Mouse (Mus musculus): ENCODE measurements around the gene Lrrc75b. TPM values are rescaled to one million over a fixed set of nuclear protein-coding genes. Genes with fewer than 3 reads are reported as not detected.
A peak's percentile ranks its signal among the peaks of the same experiment; 100 is the strongest.

The Lrrc75b gene
- polyA plus RNA-seq, 1 experiment from 2014 or later, result 1.2 TPM

DNA sequence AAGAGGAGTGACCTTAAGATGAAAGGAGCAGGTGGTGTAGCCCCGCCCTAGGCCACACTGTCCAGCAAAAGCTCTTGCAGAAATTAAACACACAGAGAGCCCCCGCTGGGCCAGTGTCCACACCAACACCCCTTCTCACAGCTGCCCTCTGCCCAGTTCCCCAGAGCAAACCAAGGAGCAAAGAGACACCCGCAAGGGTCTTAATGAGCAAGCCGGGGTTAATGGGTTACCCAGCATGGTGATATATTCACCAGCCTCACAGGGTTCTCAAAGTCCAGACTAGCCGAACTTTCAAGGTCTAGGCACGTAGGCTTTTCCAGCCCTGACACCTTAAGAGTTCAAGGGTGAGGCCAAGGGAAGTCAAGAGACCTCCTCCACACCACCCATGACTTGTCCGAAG, 5.8 kb upstream of the Lrrc75b start:
- Histone ChIP-seq H3K4me2 (replicated peaks; ENCODE audit: low read depth) (peak overlapping the region; percentile 57), H3K4me1 (replicated peaks; ENCODE audit: control insufficient read depth, insufficient read depth, low read length) (0 out of 2 replicates have a peak, but pooled peaks cover 6% of the 10 kb centered on the region), H3K4me3 (ENCODE audit: low read depth, low read length) (no peak overlapping the region), H3K36me3 (ENCODE audit: control insufficient read depth, insufficient read depth) (no peaks in the 10 kb centered on the region), H3K9ac (ENCODE audit: low read depth, low read length) (peak overlapping the region; percentile 41; the same call in 1 of the 2 replicates), H3K9me3 (ENCODE audit: control insufficient read depth) (no peaks in the 10 kb centered on the region), H3K27ac (ENCODE audit: low read depth, low read length) (peak overlapping the region; percentile 89), H3K27me3 (replicated peaks; ENCODE audit: control insufficient read depth, insufficient read depth, low read length) (peaks cover 6% of the 10 kb centered on the region)
- TF ChIP-seq CTCF (IDR thresholded peaks at IDR 0.05; ENCODE audit: low read depth), result no peak
- peak; percentile 75 for ATAC-seq
- WGBS, result 40% methylated on average over 7 of the region's 7 CpGs

DNA sequence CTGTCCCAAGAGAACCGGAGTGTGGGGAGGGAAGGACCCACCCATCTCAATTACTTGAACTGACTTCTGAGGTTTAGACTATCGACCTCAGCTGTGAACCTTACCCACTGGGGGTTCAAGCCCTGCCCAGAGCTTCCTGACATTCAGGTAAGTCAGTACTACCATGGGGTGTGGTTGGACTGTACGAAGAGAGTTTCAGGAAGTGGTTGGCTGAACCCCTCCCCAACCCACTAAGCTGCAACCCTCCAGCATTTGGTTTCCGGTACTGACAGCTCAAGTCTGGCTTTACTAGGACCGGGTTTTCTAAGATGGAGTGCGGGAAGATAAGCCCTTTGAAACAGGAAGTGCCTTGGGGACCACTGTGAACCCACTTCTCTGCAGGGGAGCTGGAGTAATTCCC, 5.3 kb upstream of the Lrrc75b start:
- peak; percentile 71 for ATAC-seq
- Histone ChIP-seq H3K27ac (ENCODE audit: low read depth, low read length) (peak overlapping the region; percentile 89), H3K4me1 (replicated peaks; ENCODE audit: control insufficient read depth, insufficient read depth, low read length) (0 out of 2 replicates have a peak, but pooled peaks cover 6% of the 10 kb centered on the region), H3K27me3 (replicated peaks; ENCODE audit: control insufficient read depth, insufficient read depth, low read length) (peaks cover 11% of the 10 kb centered on the region), H3K9me3 (ENCODE audit: control insufficient read depth) (no peaks in the 10 kb centered on the region), H3K4me2 (replicated peaks; ENCODE audit: low read depth) (peak overlapping the region; percentile 57), H3K4me3 (ENCODE audit: low read depth, low read length) (peak overlapping the region; percentile 20; the same call in 1 of the 2 replicates), H3K36me3 (ENCODE audit: control insufficient read depth, insufficient read depth) (no peaks in the 10 kb centered on the region), H3K9ac (ENCODE audit: low read depth, low read length) (peak overlapping the region; percentile 41; the same call in 1 of the 2 replicates)
- 29% methylated on average over 6 of the region's 6 CpGs for WGBS
- no peak for TF ChIP-seq CTCF (IDR thresholded peaks at IDR 0.05; ENCODE audit: low read depth)

DNA sequence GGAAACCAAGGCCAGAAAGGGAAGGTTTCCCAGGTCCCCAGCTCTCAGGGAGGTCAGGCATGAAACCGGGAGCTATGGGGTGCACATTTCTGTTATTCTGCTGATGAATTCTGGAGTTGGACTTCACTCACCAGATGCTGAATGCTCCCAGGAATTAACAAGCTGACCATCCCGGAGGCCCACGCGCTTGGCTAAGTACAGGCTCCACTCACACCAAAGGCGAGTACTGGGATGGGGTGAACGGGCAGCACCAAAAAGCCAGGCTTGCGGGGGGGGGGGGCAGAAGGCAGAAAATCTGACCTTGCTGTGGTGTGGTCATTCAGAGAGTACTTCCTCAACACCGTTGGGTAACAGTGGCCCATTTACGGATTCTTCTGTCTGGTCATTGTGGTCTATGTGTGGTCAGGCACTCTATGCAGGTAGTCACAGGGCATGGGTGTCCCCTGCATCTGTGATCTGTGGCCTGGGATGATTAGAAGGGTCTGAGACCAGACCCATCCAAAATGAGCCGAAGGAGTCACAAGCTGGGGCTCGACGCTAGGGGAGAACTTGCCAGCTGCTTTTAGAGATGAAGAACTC, 4.6 kb upstream of the Lrrc75b start:
- Histone ChIP-seq H3K36me3 (ENCODE audit: control insufficient read depth, insufficient read depth) (no peaks in the 10 kb centered on the region), H3K9ac (ENCODE audit: low read depth, low read length) (peak overlapping the region; percentile 26; the same call in 1 of the 2 replicates), H3K27ac (ENCODE audit: low read depth, low read length) (peak overlapping the region; percentile 89), H3K4me1 (replicated peaks; ENCODE audit: control insufficient read depth, insufficient read depth, low read length) (0 out of 2 replicates have a peak, but pooled peaks cover 7% of the 10 kb centered on the region), H3K4me2 (replicated peaks; ENCODE audit: low read depth) (peak overlapping the region; percentile 57), H3K4me3 (ENCODE audit: low read depth, low read length) (peak overlapping the region; percentile 20; the same call in 1 of the 2 replicates), H3K27me3 (replicated peaks; ENCODE audit: control insufficient read depth, insufficient read depth, low read length) (peaks cover 18% of the 10 kb centered on the region), H3K9me3 (ENCODE audit: control insufficient read depth) (no peaks in the 10 kb centered on the region)
- ATAC-seq, result no peak
- TF ChIP-seq CTCF (IDR thresholded peaks at IDR 0.05; ENCODE audit: low read depth), result no peak
- 76% methylated on average over 12 of the region's 12 CpGs for WGBS

DNA sequence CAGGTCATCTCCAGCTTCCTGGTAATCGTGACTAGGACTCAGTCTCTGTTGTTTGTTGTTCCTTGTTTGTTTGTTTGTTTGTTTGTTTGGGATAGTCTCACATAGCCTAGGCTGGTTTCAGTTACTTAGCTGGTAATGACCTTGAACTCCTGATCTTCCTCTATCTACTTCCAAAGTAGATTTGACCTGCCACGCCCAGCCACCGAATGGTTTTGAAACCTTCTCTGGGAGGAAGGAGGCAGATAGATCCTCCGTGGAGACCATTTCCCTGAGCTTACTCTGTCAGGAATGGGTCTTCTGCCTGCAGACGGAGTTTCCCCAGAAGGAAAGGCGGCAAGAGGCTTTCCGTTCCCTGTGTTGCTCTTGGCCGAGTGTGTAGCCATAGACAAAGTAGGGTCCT, 2.5 kb upstream of the Lrrc75b start:
- no peak overlapping the region for H3K4me2 ChIP-seq (replicated peaks; ENCODE audit: low read depth)
- no peak for ATAC-seq
- no peak overlapping the region for H3K9ac ChIP-seq (ENCODE audit: low read depth, low read length)
- H3K9me3 ChIP-seq (ENCODE audit: control insufficient read depth), result no peaks in the 10 kb centered on the region
- no peaks in the 10 kb centered on the region for H3K36me3 ChIP-seq (ENCODE audit: control insufficient read depth, insufficient read depth)
- TF ChIP-seq CTCF (IDR thresholded peaks at IDR 0.05; ENCODE audit: low read depth), result no peak
- 74% methylated on average over 8 of the region's 8 CpGs for WGBS
- 0 out of 2 replicates have a peak, but pooled peaks cover 8% of the 10 kb centered on the region for H3K4me1 ChIP-seq (replicated peaks; ENCODE audit: control insufficient read depth, insufficient read depth, low read length)
- peaks cover 31% of the 10 kb centered on the region for H3K27me3 ChIP-seq (replicated peaks; ENCODE audit: control insufficient read depth, insufficient read depth, low read length)
- no peak overlapping the region for H3K27ac ChIP-seq (ENCODE audit: low read depth, low read length)
- no peak overlapping the region for H3K4me3 ChIP-seq (ENCODE audit: low read depth, low read length)

DNA sequence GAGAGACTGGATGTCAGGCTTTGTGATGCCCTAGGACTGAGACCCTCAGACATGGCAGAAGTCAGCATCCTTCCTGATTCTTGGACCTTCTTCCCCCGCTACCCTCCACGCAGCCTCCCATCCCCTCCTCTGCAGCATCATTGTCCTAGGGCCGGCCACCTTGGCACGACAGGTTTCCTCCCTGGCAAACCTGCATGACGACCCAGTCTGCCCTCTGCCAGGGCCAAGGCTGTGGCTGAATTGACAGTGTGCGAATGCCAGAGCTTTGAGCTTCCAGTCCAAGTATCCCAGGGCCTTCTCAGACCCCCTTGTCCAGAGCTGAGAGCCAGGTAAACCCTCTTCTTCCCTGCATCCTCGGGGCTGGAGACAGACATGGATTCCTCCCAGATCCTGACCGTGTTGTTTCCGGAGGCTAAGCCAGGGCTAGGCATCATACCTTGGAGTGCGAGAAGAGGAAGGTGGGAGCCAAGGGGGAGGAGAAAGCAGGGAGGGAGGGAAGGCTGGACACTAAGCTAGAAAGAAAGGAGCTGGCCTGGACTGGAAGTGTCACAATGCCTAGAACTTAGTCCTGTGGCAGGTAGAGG, 1.0 kb upstream of the Lrrc75b start, which contains the start of gene Ggt1:
Gene Ggt1, plus strand, starts transcription at position 534 of the 584 bp plus-strand sequence.
- Histone ChIP-seq H3K27ac (ENCODE audit: low read depth, low read length) (no peak within 1 kb of the TSS), H3K4me2 (replicated peaks; ENCODE audit: low read depth) (peak within 1 kb of the TSS; percentile 88; the same call in 1 of the 2 replicates), H3K9me3 (ENCODE audit: control insufficient read depth) (no peaks in the 10 kb centered on the region), H3K27me3 (replicated peaks; ENCODE audit: control insufficient read depth, insufficient read depth, low read length) (peaks cover 31% of the 10 kb centered on the region), H3K9ac (ENCODE audit: low read depth, low read length) (no peak within 1 kb of the TSS), H3K4me1 (replicated peaks; ENCODE audit: control insufficient read depth, insufficient read depth, low read length) (0 out of 2 replicates have a peak, but pooled peaks cover 8% of the 10 kb centered on the region), H3K4me3 (ENCODE audit: low read depth, low read length) (no peak within 1 kb of the TSS), H3K36me3 (ENCODE audit: control insufficient read depth, insufficient read depth) (no peaks in the 10 kb centered on the region)
- no peak for ATAC-seq
- TF ChIP-seq CTCF (IDR thresholded peaks at IDR 0.05; ENCODE audit: low read depth), result no peak
- 76% methylated on average over 10 of the region's 10 CpGs for WGBS

DNA sequence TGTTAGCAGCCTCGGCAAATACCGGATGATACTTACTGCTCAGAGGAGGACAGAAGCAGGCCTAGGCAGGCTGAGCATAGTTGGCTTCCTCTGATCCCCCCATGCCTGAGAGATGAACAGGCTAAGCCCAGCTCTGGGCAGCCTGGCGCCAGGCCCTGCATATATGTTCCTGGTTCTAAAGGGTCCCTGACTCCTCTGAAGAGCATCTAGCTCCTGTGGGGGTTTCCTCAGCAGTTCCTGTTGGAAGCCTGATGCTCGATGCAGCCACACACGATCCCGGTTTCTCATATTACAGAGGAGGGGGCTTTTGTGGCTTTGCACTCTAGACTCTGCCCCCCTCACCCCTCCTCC, 394 bp upstream of the Lrrc75b start:
- TF ChIP-seq CTCF (IDR thresholded peaks at IDR 0.05; ENCODE audit: low read depth), result no peak
- Histone ChIP-seq H3K4me1 (replicated peaks; ENCODE audit: control insufficient read depth, insufficient read depth, low read length) (0 out of 2 replicates have a peak, but pooled peaks cover 6% of the 10 kb centered on the region), H3K9me3 (ENCODE audit: control insufficient read depth) (no peaks in the 10 kb centered on the region), H3K36me3 (ENCODE audit: control insufficient read depth, insufficient read depth) (no peaks in the 10 kb centered on the region), H3K27ac (ENCODE audit: low read depth, low read length) (no peak overlapping the region), H3K4me2 (replicated peaks; ENCODE audit: low read depth) (peak overlapping the region; percentile 88), H3K4me3 (ENCODE audit: low read depth, low read length) (no peak overlapping the region), H3K27me3 (replicated peaks; ENCODE audit: control insufficient read depth, insufficient read depth, low read length) (peaks cover 31% of the 10 kb centered on the region), H3K9ac (ENCODE audit: low read depth, low read length) (0 out of 2 replicates have a peak overlapping the region, but pooled peaks have one; percentile 45)
- no peak for ATAC-seq
- 35% methylated on average over 6 of the region's 6 CpGs for WGBS
